Mouse (Mus musculus) lung, adult 2 months (tissue): ENCODE results near the gene Dnaja3.

Experiments
- CTCF ChIP-seq: fragments of 200-500 bp; IDR thresholded peaks from 2 replicates; pipeline ENCODE4 v1.5.1; 2011; ENCODE audit warnings: mild to moderate bottlenecking, low read length, control low read depth; ENCODE audit not compliant: insufficient read depth
- POLR2A ChIP-seq: fragments of 200-500 bp; IDR thresholded peaks from 2 replicates; pipeline ENCODE4 v1.6.1; 2011; ENCODE audit warnings: low read depth, mild to moderate bottlenecking, control low read depth, low read length, borderline replicate concordance; ENCODE audit errors: extremely low read depth

DNA sequence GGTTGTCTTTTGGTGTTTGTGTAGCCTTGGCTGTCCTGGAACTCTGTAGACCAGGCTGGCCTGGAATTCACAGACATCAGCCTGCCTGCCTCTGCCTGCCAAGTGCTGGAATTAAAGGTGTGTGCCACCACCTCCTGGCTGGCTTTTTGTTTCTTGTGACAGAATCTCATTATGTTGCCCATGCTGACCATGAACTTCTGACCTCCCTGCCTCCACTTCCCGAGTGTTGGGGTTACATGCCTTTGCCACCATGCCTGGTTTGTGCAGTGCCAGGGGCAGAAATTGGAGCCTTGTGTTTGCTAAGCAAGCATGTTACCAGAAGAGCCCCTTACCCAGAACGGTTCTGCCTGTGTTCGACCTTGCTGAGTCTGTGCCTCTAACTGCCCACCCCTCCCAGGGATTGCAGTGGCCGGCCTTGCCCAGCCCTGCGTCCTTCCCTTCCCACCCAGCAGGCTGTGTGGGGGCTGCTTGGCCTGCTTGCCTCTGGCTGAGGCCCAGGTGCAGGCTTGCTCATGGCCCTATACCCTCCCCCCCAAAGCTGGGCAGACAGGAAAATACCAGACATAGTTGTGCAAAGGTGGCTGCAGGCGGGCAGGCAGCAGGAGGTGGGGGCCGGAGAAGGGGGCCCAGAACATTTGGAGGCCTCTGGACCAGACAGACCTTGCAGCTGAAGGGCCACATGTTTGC is 36.9 kb upstream of the Dnaja3 start:
- TF ChIP-seq CTCF, result no peak
- TF ChIP-seq POLR2A, result no peak
